Mouse (Mus musculus): ENCODE results near the gene Pdzrn4. TPM values are rescaled to one million over a fixed set of nuclear protein-coding genes. Genes with fewer than 3 reads are reported as not detected.

The Pdzrn4 gene
- total RNA-seq, 2 experiments from 2014 or later = 0.73 to 1.2 TPM

- DNase-seq (ENCODE audit: low spot score in 2 of 2) = no peak
Observed at GRCm38 (mm10) chr15:92679541-92679940, 282.9 kb downstream of the Pdzrn4 start.

- DNase-seq (ENCODE audit: low spot score in 2 of 2) = no peak
Observed at GRCm38 (mm10) chr15:92696276-92696956, 299.7 kb downstream of the Pdzrn4 start.

GRCm38 (mm10) chr15:92704146-92704545 lies 307.5 kb downstream of the Pdzrn4 start:
- peak in 1 of 2 experiments; percentile 31 for DNase-seq (ENCODE audit: low spot score in 2 of 2)

GRCm38 (mm10) chr15:92738676-92739075 lies 342.0 kb downstream of the Pdzrn4 start:
- DNase-seq (ENCODE audit: low spot score in 2 of 2) = no peak

GRCm38 (mm10) chr15:92739887-92740286 lies 343.2 kb downstream of the Pdzrn4 start:
- DNase-seq (ENCODE audit: low spot score in 2 of 2) = no peak

- no peak for DNase-seq (ENCODE audit: low spot score in 2 of 2)
Observed at GRCm38 (mm10) chr15:92743624-92744023, 346.9 kb downstream of the Pdzrn4 start.

- DNase-seq (ENCODE audit: low spot score in 2 of 2) = no peak
Observed at GRCm38 (mm10) chr15:92746081-92746480, 349.4 kb downstream of the Pdzrn4 start.

GRCm38 (mm10) chr15:92752167-92752566 lies 355.5 kb downstream of the Pdzrn4 start:
- DNase-seq (ENCODE audit: low spot score in 2 of 2) = no peak

GRCm38 (mm10) chr15:92752578-92752977 lies 355.9 kb downstream of the Pdzrn4 start:
- DNase-seq (ENCODE audit: low spot score in 2 of 2) = no peak

- DNase-seq (ENCODE audit: low spot score in 2 of 2) = no peak
Observed at GRCm38 (mm10) chr15:92757085-92757903, 360.6 kb downstream of the Pdzrn4 start.

GRCm38 (mm10) chr15:92759001-92759400 lies 362.3 kb downstream of the Pdzrn4 start:
- DNase-seq (ENCODE audit: low spot score in 2 of 2) = no peak

- DNase-seq (ENCODE audit: low spot score in 2 of 2) = no peak
Observed at GRCm38 (mm10) chr15:92763303-92763702, 366.6 kb downstream of the Pdzrn4 start.

GRCm38 (mm10) chr15:92769535-92769934 lies 372.9 kb downstream of the Pdzrn4 start:
- DNase-seq (ENCODE audit: low spot score in 2 of 2) = no peak

GRCm38 (mm10) chr15:92788036-92788435 lies 391.4 kb downstream of the Pdzrn4 start:
- no peak for DNase-seq (ENCODE audit: low spot score in 2 of 2)

GRCm38 (mm10) chr15:92794275-92794674 lies 397.6 kb downstream of the Pdzrn4 start:
- no peak for DNase-seq (ENCODE audit: low spot score in 2 of 2)

GRCm38 (mm10) chr15:92805934-92806333 lies 409.3 kb downstream of the Pdzrn4 start:
- DNase-seq (ENCODE audit: low spot score in 2 of 2) = no peak

GRCm38 (mm10) chr15:92806352-92806751 lies 409.7 kb downstream of the Pdzrn4 start:
- DNase-seq (ENCODE audit: low spot score in 2 of 2) = no peak

Data from adrenal gland, postnatal 4 days (tissue).